Mouse (Mus musculus) brain, embryonic 14.5 days (tissue): ENCODE data around the gene Nhp2. TPM values are rescaled to one million over a fixed set of nuclear protein-coding genes. Genes with fewer than 3 reads are reported as not detected.
A peak's percentile ranks its signal among the peaks of the same experiment; 100 is the strongest.
"Not testable (repeated sequence)": the region's sequence is repeated elsewhere in the genome, so short reads cannot be mapped to it uniquely, and the experiment has no call there.

Source experiments
- DNase-seq: peaks from one replicate; pipeline ENCODE4 v3.0.0-alpha.2; 2011; ENCODE audit warnings: low read depth
- CTCF ChIP-seq: fragments of 200-500 bp; IDR thresholded peaks from 2 replicates; pipeline ENCODE4 v1.5.1; 2012; ENCODE audit warnings: inconsistent platforms, mild to moderate bottlenecking, moderate library complexity, borderline replicate concordance; ENCODE audit not compliant: insufficient read depth, insufficient read length; ENCODE audit errors: extremely low read depth
- POLR2A ChIP-seq: fragments of 200-500 bp; IDR thresholded peaks from 2 replicates; pipeline ENCODE4 v1.6.1; 2012; ENCODE audit warnings: mild to moderate bottlenecking, inconsistent platforms, borderline replicate concordance; ENCODE audit not compliant: poor library complexity, insufficient read depth, insufficient read length, severe bottlenecking; ENCODE audit errors: extremely low read depth
- polyA plus RNA-seq: library from polyadenylated mRNA; depleted of rRNA; stranded (reverse); fragments of >200 nt; gene quantifications from 2 replicates; pipeline ENCODE4 v1.2.3, GENCODE M21; 2012

Nhp2 gene
- polyA plus RNA-seq, 1 experiment = 69.2 TPM

DNA sequence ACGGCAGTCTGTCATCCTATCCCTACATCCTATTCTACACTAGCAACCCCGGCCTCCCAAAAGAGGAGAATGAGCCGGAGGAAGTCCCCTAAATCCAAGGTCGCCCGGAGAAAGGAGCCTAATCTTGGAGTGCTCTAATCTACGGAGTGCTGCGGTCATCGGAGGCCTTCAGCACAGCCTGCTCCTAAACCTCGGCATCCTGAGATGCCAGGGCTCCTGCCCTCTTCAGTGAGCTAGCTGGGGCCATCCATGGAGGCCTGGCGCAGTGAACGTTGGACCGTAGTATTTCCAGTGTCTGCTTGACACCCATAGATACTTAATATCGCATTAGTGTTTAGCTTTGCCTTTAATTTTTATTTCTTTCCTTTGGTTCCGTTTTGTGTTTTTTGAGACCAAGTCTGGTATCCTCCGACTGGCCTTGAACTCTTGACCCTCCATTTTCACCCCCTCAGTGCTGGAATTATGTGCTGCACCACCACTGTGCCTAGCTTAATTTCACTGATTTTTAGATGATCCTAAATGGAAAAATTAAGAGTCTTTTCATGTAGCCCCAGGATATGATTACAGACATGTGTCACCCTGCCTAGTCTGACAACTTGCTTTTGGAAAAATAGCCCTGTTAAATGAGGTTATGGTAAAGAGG is 12.3 kb upstream of the Nhp2 start:
- no peak for DNase-seq
- TF ChIP-seq CTCF (no peak), POLR2A (no peak)

DNA sequence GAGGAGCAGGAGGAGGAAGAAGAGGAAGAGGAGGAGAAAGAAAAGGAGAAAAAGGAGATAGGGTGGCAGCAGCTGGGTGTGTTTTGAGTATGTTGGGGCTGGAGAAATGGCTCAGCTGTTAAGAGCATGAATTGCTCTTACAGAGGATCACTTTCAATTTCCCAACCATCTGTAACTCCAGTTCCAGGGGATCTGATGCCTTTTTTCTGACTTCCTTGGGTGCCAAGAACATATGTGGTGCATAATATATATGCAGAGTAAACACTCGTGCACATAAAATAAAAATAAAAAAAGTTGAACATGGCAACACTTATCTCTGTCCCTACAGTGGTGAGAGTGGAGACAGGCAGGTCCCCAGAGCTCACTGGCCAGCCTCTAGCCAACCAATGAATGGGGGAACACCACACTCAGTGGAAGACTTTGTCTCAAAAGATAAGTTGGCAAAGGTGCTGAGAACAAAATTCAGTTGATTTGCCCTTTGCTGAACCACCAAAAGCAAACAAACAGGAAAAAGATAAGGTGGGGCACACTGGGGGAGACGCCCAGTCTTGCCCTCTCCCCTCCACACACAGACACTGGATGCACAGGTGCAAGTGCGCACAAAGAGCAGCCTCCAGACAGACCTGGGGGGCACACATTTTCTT is 10.1 kb upstream of the Nhp2 start:
- no peak for DNase-seq
- TF ChIP-seq POLR2A (no peak), CTCF (no peak)

DNA sequence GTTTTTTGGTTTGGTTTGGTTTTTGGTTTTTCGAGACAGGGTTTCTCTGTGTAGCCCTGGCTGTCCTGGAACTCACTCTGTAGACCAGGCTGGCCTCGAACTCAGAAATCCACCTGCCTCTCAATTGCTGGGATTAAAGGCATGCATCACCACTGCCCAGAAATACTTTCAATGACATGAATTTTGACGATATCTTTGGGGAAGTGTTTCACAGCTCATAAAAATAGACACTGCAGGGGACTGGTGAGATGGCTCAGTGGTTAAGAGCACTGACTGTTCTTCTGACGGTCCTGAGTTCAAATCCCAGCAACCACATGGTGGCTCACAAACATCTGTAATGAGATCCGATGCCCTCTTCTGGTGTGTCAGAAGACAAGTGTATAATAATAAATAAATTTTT is 9.6 kb upstream of the Nhp2 start:
- DNase-seq = not testable (repeated sequence)

DNA sequence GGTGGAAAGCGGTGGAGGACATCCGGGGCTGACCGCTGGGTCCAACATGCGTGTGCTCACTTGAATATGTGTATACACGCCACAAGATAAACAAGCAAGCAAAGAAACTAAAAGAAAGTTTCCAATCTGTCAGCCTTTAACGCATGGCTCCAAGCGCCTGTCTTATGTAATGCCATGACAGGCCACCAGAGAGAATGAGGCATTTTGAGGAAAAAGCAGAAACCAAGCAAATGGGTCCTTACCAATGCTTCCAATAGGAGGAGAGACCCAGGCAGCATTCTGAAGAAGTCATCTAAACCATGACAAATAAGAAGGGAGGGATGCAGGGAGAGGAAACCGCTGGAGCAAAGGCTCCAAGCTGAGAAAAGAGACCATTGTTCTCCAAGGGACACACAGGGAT is 5.3 kb upstream of the Nhp2 start:
- TF ChIP-seq POLR2A = no peak
- no peak for TF ChIP-seq CTCF
- no peak for DNase-seq

DNA sequence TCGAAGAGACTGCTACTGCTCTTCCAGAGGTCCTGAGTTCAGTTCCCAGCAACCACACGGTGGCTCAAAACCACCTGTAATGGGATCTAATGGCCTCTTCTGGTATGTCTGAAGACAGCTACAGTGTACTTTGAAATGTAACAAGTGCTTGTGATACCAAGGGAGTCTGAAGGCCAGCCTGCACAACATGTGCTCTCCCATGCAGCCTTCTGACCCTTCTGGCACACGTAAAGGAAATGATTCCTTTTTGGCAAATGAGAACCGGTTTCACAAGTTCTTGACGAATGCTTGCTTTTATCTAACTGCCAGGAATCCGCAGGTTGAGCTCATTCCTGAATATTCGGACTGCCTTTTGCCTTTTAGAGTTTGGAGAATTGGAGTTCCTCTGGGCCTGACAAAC is 4.4 kb upstream of the Nhp2 start:
- DNase-seq = no peak

DNA sequence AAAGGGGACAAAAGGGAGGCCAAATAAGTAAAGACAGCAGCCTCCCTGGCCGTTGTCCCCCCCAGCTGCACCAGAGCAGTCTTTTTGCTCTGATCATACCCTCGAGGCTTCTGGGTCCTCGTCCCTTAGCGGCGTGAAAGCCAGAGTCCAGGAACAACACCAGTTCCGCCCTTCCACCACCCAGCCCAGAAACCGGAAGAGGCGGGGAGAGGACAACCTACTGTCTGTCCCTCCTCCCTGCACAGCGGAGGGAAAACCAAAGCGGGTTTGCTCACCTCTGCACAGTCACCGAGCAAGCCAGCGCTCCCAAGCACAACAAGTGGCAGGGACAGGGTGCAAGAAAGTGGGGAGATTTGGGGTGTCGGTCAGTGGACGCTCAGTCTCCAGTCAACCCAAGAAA is 3.9 kb upstream of the Nhp2 start:
- TF ChIP-seq CTCF (no peak), POLR2A (no peak)
- peak; percentile 62 for DNase-seq

More for the DNA sequence above, 4.4 kb upstream of the Nhp2 start:
- TF ChIP-seq POLR2A (no peak), CTCF (no peak)

DNA sequence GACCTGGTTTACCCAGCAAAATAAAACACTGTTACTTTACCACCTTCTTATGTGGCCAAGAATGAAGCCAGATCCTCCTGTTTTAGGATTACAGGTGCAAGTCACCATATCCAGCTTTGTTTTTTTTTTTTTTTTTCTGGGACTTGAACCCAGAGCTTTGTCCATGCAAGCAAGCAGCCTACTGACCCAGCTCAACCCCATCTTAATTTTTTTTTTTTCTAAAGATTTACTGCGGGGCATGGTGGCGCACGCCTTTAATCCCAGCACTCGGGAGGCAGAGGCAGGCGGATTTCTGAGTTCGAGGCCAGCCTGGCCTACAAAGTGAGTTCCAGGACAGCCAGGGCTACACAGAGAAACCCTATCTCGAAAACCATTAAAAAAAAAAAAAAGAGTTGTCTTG is 3.4 kb upstream of the Nhp2 start:
- not testable (repeated sequence) for DNase-seq

DNA sequence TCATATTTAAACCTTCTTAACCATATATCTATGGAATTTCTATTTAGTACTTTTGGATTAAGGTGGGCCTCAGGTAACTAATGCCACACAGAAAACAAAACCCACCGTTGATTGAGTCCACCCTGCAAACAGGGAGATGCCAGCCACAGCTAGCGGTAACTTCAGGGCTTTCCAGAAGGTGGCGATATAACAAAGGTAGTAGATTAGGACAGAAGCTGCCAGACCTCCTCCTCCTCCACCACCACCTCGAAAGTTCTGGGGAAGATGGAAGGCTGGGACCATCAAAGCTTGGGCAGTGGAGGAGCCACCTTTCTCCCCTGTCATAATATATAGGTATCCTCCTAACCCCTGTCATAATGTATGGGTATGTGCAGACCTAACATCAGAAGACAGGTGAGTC is 1.8 kb upstream of the Nhp2 start:
- DNase-seq = peak; percentile 71
- TF ChIP-seq CTCF = peak; percentile 77
- no peak for TF ChIP-seq POLR2A

DNA sequence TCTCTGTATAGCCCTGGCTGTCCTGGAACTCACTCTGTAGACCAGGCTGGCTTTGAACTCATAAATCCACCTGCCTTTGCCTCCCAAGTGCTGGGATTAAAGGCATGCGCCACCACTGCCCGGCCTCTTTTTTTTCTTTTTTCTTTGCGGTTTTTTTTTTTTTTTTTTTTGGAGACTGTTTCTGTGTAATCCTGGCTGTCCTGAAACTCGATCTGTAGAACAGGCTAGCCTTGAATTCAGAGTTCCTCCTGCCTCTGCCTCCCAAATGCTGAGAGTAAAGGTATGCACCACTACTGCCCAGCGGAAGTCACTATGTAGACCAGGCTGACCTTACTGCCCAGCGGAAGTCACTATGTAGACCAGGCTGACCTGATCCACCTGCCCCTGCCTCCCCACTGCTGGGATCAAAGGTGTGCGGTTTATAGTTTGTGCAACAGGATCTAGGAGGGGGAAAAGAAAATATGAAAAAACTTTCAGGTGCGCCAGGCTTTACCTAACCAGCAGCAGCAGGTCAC is 584 bp upstream of the Nhp2 start:
- DNase-seq = no peak
- TF ChIP-seq CTCF = no peak
- no peak for TF ChIP-seq POLR2A

DNA sequence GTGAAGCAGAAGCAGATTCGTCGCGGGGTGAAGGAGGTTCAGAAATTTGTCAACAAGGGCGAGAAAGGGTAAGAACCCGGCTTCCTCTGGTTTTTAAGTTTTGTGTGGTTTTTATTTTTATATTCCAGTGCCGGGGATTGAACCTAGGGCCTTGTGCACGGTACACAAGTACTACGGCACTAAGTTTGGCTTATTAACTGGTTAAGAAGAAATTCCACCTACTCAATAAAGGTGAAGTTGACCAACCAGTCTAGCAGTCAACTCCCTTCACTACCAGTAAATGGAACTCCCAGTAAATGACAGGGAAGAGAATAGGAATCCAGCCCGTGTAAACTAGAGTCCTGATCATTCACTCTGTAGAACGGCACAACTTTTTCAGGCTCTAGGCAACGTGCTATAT is 549 bp downstream of the Nhp2 start:
- no peak for DNase-seq
- TF ChIP-seq CTCF = no peak
- TF ChIP-seq POLR2A = no peak

DNA sequence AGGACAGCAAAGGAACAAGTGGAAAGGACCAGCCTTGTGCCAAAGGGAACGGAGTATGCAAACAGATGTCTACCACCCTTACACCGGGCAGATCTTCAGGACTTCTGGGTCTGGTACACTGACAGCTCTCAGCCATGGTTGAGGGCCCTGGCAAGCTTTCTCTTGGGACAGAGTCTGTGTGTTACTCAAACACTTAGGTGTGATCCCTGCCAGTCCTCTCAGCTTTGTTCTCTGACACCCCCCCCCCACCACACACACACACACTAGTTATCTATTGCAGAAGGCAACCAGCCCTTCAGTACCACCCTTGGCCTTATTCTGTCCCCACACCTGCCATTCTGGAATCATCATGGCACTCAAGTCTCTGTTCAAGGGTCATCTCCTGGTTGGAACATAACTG is 2.2 kb downstream of the Nhp2 start:
- DNase-seq = no peak

DNA sequence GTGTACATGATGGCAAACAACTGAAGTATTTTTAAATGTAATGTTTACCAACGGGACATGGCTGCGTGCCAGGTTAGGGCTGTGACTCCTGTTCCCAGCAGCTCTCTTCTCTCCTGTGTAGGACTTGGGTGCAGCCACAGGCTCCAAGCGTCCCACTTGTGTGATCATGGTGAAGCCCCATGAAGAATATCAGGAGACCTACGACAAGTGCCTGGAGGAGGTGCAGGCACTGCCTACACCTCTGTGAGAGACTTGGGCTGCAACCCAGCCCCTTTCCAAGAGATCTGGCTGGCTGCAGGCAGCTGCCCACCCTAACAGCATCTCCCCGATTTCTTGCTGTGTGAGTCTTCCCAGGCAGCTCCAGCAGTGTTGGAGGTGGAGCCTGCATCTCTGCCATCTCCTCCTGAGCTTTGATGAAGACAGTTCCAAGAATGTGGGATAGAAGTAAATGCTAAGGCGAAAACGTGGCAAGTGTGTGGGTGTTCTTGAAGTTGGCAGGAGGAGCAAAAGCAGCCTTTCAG is 3.5 kb downstream of the Nhp2 start:
- no peak for TF ChIP-seq POLR2A
- DNase-seq = no peak

More for the DNA sequence above, 2.2 kb downstream of the Nhp2 start:
- no peak for TF ChIP-seq POLR2A
- TF ChIP-seq CTCF = no peak
